Comparison of ENCODE assay signal across 8 mouse cellular contexts in the genomic region with DNA sequence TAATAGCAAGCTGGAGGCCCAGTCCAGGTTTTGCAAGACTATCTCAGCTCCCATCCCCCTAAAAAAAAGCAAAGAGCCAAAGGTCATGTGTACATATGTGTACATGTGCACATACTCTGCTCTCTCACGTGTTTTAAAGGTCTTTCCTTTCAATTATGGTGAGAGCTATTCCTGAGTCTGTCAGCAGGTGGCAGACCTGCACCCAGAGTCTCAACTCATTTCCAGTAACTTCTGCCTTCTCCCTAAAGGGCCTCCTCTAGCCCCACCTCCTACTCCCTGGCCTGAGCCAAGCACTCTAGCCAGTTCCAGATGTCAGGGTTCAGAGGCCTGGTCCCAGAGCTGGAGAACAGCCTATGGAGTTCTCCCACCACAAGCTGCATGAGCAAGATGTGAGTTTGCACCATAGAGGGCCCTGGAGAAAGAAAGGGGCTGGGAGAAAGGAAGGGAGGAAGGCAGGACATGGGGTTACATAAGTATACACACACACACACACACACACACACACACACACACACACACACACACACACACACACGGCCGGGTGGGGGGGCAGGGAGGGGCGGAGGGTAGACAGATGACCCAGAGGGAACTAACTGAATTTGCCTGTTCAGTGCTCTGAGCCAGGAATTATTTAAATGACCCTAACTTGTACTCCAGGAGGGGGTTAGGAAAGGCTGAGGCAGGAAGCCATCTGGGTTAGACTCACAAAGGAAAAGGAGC. TPM values are rescaled to one million over a fixed set of nuclear protein-coding genes. Genes with fewer than 3 reads are reported as not detected.
DNase-seq lines count a peak whose midpoint lies in the region; ATAC-seq lines count a peak whose summit lies in the region.

A gene (plus strand): TSS at position 272 of the 720 bp plus-strand sequence.

- peak within 1 kb of the TSS; percentile 80 for H3K27ac ChIP-seq in embryonic facial prominence, embryonic 10.5 days (replicated peaks)
- peak within 1 kb of the TSS; percentile 60 for H3K27ac ChIP-seq in intestine, embryonic 16.5 days (ENCODE audit: low read length)
- H3K27ac ChIP-seq in midbrain, embryonic 10.5 days (replicated peaks) = peak within 1 kb of the TSS; percentile 29; the same call in 1 of the 2 replicates

- H3K36me3 ChIP-seq in embryonic facial prominence, embryonic 10.5 days (replicated peaks) = no peaks in the 10 kb centered on the region
- H3K36me3 ChIP-seq in intestine, embryonic 16.5 days (ENCODE audit: control insufficient read depth, insufficient read depth, low read length) = no peaks in the 10 kb centered on the region
- no peaks in the 10 kb centered on the region for H3K36me3 ChIP-seq in midbrain, embryonic 10.5 days

- peaks cover 14% of the 10 kb centered on the region for H3K4me1 ChIP-seq in embryonic facial prominence, embryonic 10.5 days
- peaks cover 10% of the 10 kb centered on the region for H3K4me1 ChIP-seq in intestine, embryonic 16.5 days (ENCODE audit: control insufficient read depth, insufficient read depth, low read length)
- H3K4me1 ChIP-seq in midbrain, embryonic 10.5 days = no peaks in the 10 kb centered on the region

- peak; percentile 83 for ATAC-seq in granulocyte monocyte progenitor cell, adult 5-6 weeks (replicated peaks; ENCODE audit: poor library complexity, severe bottlenecking)
- ATAC-seq in intestine, embryonic 16.5 days = peak; percentile 96

- no peak within 1 kb of the TSS; the same call in 1 of the 2 replicates for H3K4me2 ChIP-seq in intestine, embryonic 16.5 days (ENCODE audit: low read depth, low read length)

- WGBS in embryonic facial prominence, embryonic 10.5 days = 48% methylated on average over 4 of the region's 4 CpGs
- 35% methylated on average over 4 of the region's 4 CpGs for WGBS in intestine, embryonic 16.5 days
- WGBS in midbrain, embryonic 10.5 days = 59% methylated on average over 4 of the region's 4 CpGs

- peak; percentile 89 for DNase-seq in adrenal gland, postnatal 10 days
- peak; percentile 84 for DNase-seq in embryonic facial prominence, embryonic 10.5 days (ENCODE audit: low spot score)
- DNase-seq in left cerebral cortex, postnatal 4 days = peak; percentile 41
- DNase-seq in midbrain, embryonic 10.5 days (ENCODE audit: low spot score) = peak; percentile 60
- peak; percentile 29 to 37 for DNase-seq in right cerebral cortex, postnatal 36 days (ENCODE audit: low spot score in 2 of 2)
- DNase-seq in urinary bladder, postnatal 4 days (ENCODE audit: low spot score in 2 of 2) = peak; percentile 81 to 82

- intact Hi-C loops in left cerebral cortex, postnatal 4 days (cut with DNase I) = no loop called here

- peak within 1 kb of the TSS; percentile 17; the same call in 1 of the 2 replicates for H3K9ac ChIP-seq in intestine, embryonic 16.5 days (ENCODE audit: low read depth, low read length)

- no peaks in the 10 kb centered on the region for H3K9me3 ChIP-seq in embryonic facial prominence, embryonic 10.5 days
- H3K9me3 ChIP-seq in intestine, embryonic 16.5 days (ENCODE audit: control insufficient read depth, low read length) = no peaks in the 10 kb centered on the region; the same call in 1 of the 2 replicates
- H3K9me3 ChIP-seq in midbrain, embryonic 10.5 days (replicated peaks) = 0 out of 2 replicates have a peak, but pooled peaks cover 6% of the 10 kb centered on the region

- H3K4me3 ChIP-seq in embryonic facial prominence, embryonic 10.5 days = 0 out of 2 replicates have a peak within 1 kb of the TSS, but pooled peaks have one; percentile 18
- H3K4me3 ChIP-seq in intestine, embryonic 16.5 days (ENCODE audit: low read length) = no peak within 1 kb of the TSS
- no peak within 1 kb of the TSS for H3K4me3 ChIP-seq in midbrain, embryonic 10.5 days

- no peaks in the 10 kb centered on the region for H3K27me3 ChIP-seq in embryonic facial prominence, embryonic 10.5 days (replicated peaks; ENCODE audit: low read depth, poor library complexity, severe bottlenecking)
- no peaks in the 10 kb centered on the region for H3K27me3 ChIP-seq in intestine, embryonic 16.5 days (replicated peaks; ENCODE audit: control insufficient read depth, insufficient read depth, low read length)
- H3K27me3 ChIP-seq in midbrain, embryonic 10.5 days (ENCODE audit: low read depth, poor library complexity, severe bottlenecking) = no peaks in the 10 kb centered on the region

RNA-seq across cellular contexts. Expression of the gene that starts here (rescaled TPM):
- 10 to 100 TPM; 16.0 to 21.7 TPM for total RNA-seq in adrenal gland, postnatal 10 days (2021)
- polyA plus RNA-seq in embryonic facial prominence, embryonic 10.5 days (2016; fragmentation: Nextera tagmentation; extraction: Ambion mirVana) = 0.42 and 0.47 TPM in 2 replicates
- total RNA-seq in granulocyte monocyte progenitor cell, adult 5-6 weeks (2014; fragmentation: Nextera tagmentation) = 6.8 and 7.0 TPM in 2 replicates
- 5.9 and 8.6 TPM in 2 replicates for total RNA-seq in granulocyte monocyte progenitor cell, adult 5-6 weeks (2017)
- 3.0 and 3.5 TPM in 2 replicates for polyA plus RNA-seq in intestine, embryonic 16.5 days (2015; fragmentation: Nextera tagmentation; extraction: Ambion mirVana)
- under 1 TPM; 0.18 to 0.20 TPM for total RNA-seq in left cerebral cortex, postnatal 4 days (2021)
- 0.14 and 0.28 TPM in 2 replicates for polyA plus RNA-seq in midbrain, embryonic 10.5 days (2016; fragmentation: Nextera tagmentation; extraction: Ambion mirVana)

Comparison
In these comparisons a context has a peak if more than half of its experiments do, and no peak if none do; other contexts are left out.
1. RNA of the gene that starts here (total RNA-seq): 16.0 to 21.7 TPM in adrenal gland, postnatal 10 days and 5.9 to 8.6 TPM in granulocyte monocyte progenitor cell, adult 5-6 weeks; 0.18 to 0.20 TPM in left cerebral cortex, postnatal 4 days; every median in the first group is over 4 times any median in the second.
2. Peak in DNase-seq, H3K4me3 ChIP-seq and H3K27ac ChIP-seq in embryonic facial prominence, embryonic 10.5 days; RNA of the gene not detected or under 1 TPM.
3. Peak in DNase-seq in left cerebral cortex, postnatal 4 days; RNA of the gene not detected or under 1 TPM.
4. Peak in DNase-seq and H3K27ac ChIP-seq in midbrain, embryonic 10.5 days; RNA of the gene not detected or under 1 TPM.
5. DNase-seq: peak in every context shown above with its lines; median percentile 89 in adrenal gland, postnatal 10 days; 84 in embryonic facial prominence, embryonic 10.5 days; 82 in urinary bladder, postnatal 4 days; 60 in midbrain, embryonic 10.5 days; 41 in left cerebral cortex, postnatal 4 days; 33 in right cerebral cortex, postnatal 36 days.
6. H3K27ac ChIP-seq: peak in every context shown above with its lines; median percentile 80 in embryonic facial prominence, embryonic 10.5 days; 60 in intestine, embryonic 16.5 days; 29 in midbrain, embryonic 10.5 days.